Mouse (Mus musculus): Measurements from ENCODE around the gene Slc12a3. TPM values are rescaled to one million over a fixed set of nuclear protein-coding genes. Genes with fewer than 3 reads are reported as not detected.

Gene Slc12a3
- total and polyA plus RNA-seq, 2 experiments from 2014 or later: 0.05 TPM; not detected in 1

GRCm38 (mm10) chr8:94322083-94322482 is 6.9 kb upstream of the Slc12a3 start:
- Histone ChIP-seq H3K4me2 (ENCODE audit: low read depth, low read length, poor library complexity, severe bottlenecking) (no peak overlapping the region), H3K36me3 (ENCODE audit: insufficient read depth, low read length) (peaks cover 43% of the 10 kb centered on the region), H3K4me3 (ENCODE audit: low read depth, low read length) (no peak overlapping the region), H3K4me1 (ENCODE audit: insufficient read depth, low read length) (no peaks in the 10 kb centered on the region), H3K27ac (ENCODE audit: low read depth, low read length) (no peak overlapping the region), H3K9me3 (ENCODE audit: low read length) (no peaks in the 10 kb centered on the region), H3K9ac (replicated peaks; ENCODE audit: low read length, poor library complexity, severe bottlenecking) (no peak overlapping the region), H3K27me3 (ENCODE audit: insufficient read depth, low read length) (no peaks in the 10 kb centered on the region)
- no peak for DNase-seq (ENCODE audit: low spot score)
- WGBS: 51% methylated on average over 4 of the region's 4 CpGs
- TF ChIP-seq CTCF (IDR thresholded peaks at IDR 0.05): no peak
- ATAC-seq (ENCODE audit: low FRiP score): no peak

- no peak for TF ChIP-seq CTCF (IDR thresholded peaks at IDR 0.05)
- no peaks in the 10 kb centered on the region for H3K4me1 ChIP-seq (ENCODE audit: insufficient read depth, low read length)
- H3K9me3 ChIP-seq (ENCODE audit: low read length): no peaks in the 10 kb centered on the region
- no peak overlapping the region for H3K9ac ChIP-seq (replicated peaks; ENCODE audit: low read length, poor library complexity, severe bottlenecking)
- 86% methylated on average over 6 of the region's 6 CpGs for WGBS
- H3K27ac ChIP-seq (ENCODE audit: low read depth, low read length): no peak overlapping the region
- H3K4me2 ChIP-seq (ENCODE audit: low read depth, low read length, poor library complexity, severe bottlenecking): no peak overlapping the region
- DNase-seq (ENCODE audit: low spot score) (no peak), ATAC-seq (ENCODE audit: low FRiP score) (no peak)
- no peaks in the 10 kb centered on the region for H3K27me3 ChIP-seq (ENCODE audit: insufficient read depth, low read length)
- H3K36me3 ChIP-seq (ENCODE audit: insufficient read depth, low read length): peaks cover 34% of the 10 kb centered on the region
- no peak overlapping the region for H3K4me3 ChIP-seq (ENCODE audit: low read depth, low read length)
Measured at GRCm38 (mm10) chr8:94323041-94323440, 6.0 kb upstream of the Slc12a3 start.

DNA sequence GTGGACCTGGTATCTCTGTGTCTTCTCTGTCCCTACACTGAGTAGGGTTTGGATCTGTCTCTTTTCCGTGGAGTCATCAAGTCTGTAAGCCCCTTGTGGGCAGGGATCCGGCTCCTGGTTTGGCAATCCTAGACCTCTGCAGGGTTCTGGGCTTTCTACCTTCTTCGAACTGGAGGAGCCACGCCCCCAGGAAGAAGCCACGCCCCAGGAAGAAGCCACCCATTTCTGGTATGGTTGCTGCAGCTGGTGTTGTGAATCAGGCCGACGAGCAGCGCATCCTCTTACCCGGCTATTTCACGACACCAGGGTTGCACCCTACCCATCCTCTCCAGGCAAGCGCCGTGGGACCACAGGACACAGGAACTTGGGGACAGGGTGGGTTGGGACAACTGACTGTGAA is 4.9 kb upstream of the Slc12a3 start:
- no peak for DNase-seq (ENCODE audit: low spot score)
- Histone ChIP-seq H3K36me3 (ENCODE audit: insufficient read depth, low read length) (peaks cover 26% of the 10 kb centered on the region), H3K27me3 (ENCODE audit: insufficient read depth, low read length) (no peaks in the 10 kb centered on the region), H3K4me1 (ENCODE audit: insufficient read depth, low read length) (no peaks in the 10 kb centered on the region), H3K27ac (ENCODE audit: low read depth, low read length) (no peak overlapping the region), H3K9ac (replicated peaks; ENCODE audit: low read length, poor library complexity, severe bottlenecking) (no peak overlapping the region), H3K9me3 (ENCODE audit: low read length) (no peaks in the 10 kb centered on the region), H3K4me3 (ENCODE audit: low read depth, low read length) (no peak overlapping the region), H3K4me2 (ENCODE audit: low read depth, low read length, poor library complexity, severe bottlenecking) (no peak overlapping the region)
- ATAC-seq (ENCODE audit: low FRiP score): no peak
- 61% methylated on average over 12 of the region's 12 CpGs for WGBS
- no peak for TF ChIP-seq CTCF (IDR thresholded peaks at IDR 0.05)

DNA sequence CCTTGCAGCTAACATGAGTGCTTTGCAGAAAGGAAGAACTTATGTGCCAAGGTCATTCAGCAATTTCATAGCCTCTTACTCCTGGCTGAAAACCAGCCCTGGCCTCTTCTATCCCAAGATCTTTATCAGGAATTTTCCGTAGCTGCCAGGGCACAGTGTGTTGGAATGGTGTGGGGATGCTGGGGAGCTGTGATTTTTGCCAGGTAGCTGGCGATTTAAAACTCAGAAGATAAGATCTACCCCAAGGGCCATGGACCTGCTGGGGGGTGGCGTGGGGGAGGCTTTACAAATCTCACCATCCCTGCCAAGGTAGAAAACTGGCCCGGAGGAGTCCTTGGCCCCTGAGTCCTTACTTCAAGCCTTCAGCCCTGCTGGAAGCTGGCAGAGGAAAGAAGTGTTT is 3.0 kb upstream of the Slc12a3 start:
- H3K9ac ChIP-seq (replicated peaks; ENCODE audit: low read length, poor library complexity, severe bottlenecking): no peak overlapping the region
- no peaks in the 10 kb centered on the region for H3K27me3 ChIP-seq (ENCODE audit: insufficient read depth, low read length)
- H3K27ac ChIP-seq (ENCODE audit: low read depth, low read length): no peak overlapping the region
- H3K9me3 ChIP-seq (ENCODE audit: low read length): no peaks in the 10 kb centered on the region
- no peak for TF ChIP-seq CTCF (IDR thresholded peaks at IDR 0.05)
- ATAC-seq (ENCODE audit: low FRiP score) (no peak), DNase-seq (ENCODE audit: low spot score) (no peak)
- no peak overlapping the region for H3K4me2 ChIP-seq (ENCODE audit: low read depth, low read length, poor library complexity, severe bottlenecking)
- WGBS: 81% methylated on average over 4 of the region's 4 CpGs
- H3K4me1 ChIP-seq (ENCODE audit: insufficient read depth, low read length): no peaks in the 10 kb centered on the region
- no peak overlapping the region for H3K4me3 ChIP-seq (ENCODE audit: low read depth, low read length)
- H3K36me3 ChIP-seq (ENCODE audit: insufficient read depth, low read length): peaks cover 11% of the 10 kb centered on the region

GRCm38 (mm10) chr8:94330733-94331132 is 1.7 kb downstream of the Slc12a3 start:
- Histone ChIP-seq H3K27ac (ENCODE audit: low read depth, low read length) (no peak overlapping the region), H3K4me2 (ENCODE audit: low read depth, low read length, poor library complexity, severe bottlenecking) (no peak overlapping the region), H3K27me3 (ENCODE audit: insufficient read depth, low read length) (no peaks in the 10 kb centered on the region), H3K4me1 (ENCODE audit: insufficient read depth, low read length) (no peaks in the 10 kb centered on the region), H3K9ac (replicated peaks; ENCODE audit: low read length, poor library complexity, severe bottlenecking) (no peak overlapping the region), H3K9me3 (ENCODE audit: low read length) (no peaks in the 10 kb centered on the region), H3K4me3 (ENCODE audit: low read depth, low read length) (no peak overlapping the region), H3K36me3 (ENCODE audit: insufficient read depth, low read length) (no peaks in the 10 kb centered on the region)
- ATAC-seq (ENCODE audit: low FRiP score) (peak; percentile 64), DNase-seq (ENCODE audit: low spot score) (peak; percentile 90)
- peak; percentile 97 for TF ChIP-seq CTCF (IDR thresholded peaks at IDR 0.05)
- 29% methylated on average over 4 of the region's 4 CpGs for WGBS

DNA sequence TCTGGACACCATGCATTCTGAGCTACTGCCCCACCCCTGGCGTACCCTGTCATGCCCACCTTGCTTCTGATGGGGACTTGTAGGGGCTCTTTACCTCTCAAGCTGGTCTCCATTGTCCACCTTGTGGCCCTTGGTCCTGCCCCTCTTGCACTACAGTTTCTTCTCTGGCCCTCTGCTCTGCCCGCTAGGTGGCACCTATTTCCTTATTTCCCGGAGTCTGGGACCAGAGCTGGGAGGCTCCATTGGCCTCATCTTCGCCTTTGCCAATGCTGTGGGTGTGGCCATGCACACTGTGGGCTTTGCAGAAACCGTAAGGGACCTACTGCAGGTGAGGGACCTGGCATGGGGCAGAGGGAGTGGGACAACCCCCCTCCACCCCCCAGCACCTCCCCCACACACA is 4.3 kb downstream of the Slc12a3 start:
- Histone ChIP-seq H3K36me3 (ENCODE audit: insufficient read depth, low read length) (no peaks in the 10 kb centered on the region), H3K9ac (replicated peaks; ENCODE audit: low read length, poor library complexity, severe bottlenecking) (no peak overlapping the region), H3K27ac (ENCODE audit: low read depth, low read length) (no peak overlapping the region), H3K4me1 (ENCODE audit: insufficient read depth, low read length) (no peaks in the 10 kb centered on the region), H3K9me3 (ENCODE audit: low read length) (no peaks in the 10 kb centered on the region), H3K4me3 (ENCODE audit: low read depth, low read length) (no peak overlapping the region), H3K4me2 (ENCODE audit: low read depth, low read length, poor library complexity, severe bottlenecking) (no peak overlapping the region), H3K27me3 (ENCODE audit: insufficient read depth, low read length) (no peaks in the 10 kb centered on the region)
- TF ChIP-seq CTCF (IDR thresholded peaks at IDR 0.05): peak; percentile 31
- 46% methylated on average over 5 of the region's 5 CpGs for WGBS
- ATAC-seq (ENCODE audit: low FRiP score): no peak
- no peak for DNase-seq (ENCODE audit: low spot score)
